Mouse (Mus musculus): ENCODE results near the gene Ncoa5.

DNA sequence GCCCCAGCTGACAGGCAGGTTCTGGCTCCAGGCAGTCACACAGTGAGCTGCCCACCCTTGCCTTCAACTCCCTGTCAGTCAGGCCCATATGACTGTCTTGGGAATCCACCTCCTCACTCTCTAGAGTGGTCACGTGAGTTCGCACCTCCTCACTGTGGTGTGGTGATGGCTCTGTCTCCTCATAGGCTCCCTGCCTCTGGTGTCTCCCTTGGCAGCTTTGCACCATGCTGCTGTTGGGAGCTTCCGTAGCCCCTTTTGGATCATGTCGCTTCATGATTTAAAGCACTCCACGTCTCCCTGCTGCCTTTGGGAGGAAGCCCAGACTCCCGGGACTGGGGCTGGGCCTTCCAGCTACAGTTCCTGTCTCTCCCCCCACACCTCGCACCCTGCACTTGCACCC, 29.8 kb upstream of the Ncoa5 start:
- TF ChIP-seq CTCF (IDR thresholded peaks at IDR 0.05; ENCODE audit: low read depth) (no peak), EP300 (IDR thresholded peaks at IDR 0.05; ENCODE audit: low read depth) (no peak)

All from liver, postnatal 0 days (tissue).